Mouse (Mus musculus) fat pad, adult 2 months (tissue): ENCODE measurements around the gene Umps.

ENCODE experiments used
- DNase-seq: peaks from one replicate; pipeline ENCODE4 v3.0.0-alpha.2; 2011; ENCODE audit warnings: low read depth, low spot score; ENCODE audit errors: extremely low read depth

Gene Umps

DNA sequence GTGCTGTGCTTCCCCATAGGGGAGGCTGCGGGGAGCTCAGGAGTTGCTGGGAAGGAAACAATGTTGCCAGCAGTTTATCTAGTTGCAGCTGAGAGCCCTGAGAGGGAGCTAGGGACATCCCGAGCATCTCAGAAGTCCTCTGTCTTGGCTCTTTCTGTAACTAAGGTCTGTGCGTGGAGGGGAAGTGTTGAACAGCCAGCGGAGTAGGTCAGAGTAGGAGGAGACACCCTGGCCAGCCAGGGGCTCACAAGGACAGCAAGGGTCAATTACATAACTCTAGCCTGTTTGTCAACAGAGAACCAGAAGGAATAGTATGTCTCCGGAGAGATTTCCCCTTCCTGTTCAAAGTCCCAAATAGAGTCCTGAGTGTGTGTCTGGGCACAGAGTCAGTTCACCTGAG is 34.7 kb downstream of the Umps start:
- DNase-seq: no peak

DNA sequence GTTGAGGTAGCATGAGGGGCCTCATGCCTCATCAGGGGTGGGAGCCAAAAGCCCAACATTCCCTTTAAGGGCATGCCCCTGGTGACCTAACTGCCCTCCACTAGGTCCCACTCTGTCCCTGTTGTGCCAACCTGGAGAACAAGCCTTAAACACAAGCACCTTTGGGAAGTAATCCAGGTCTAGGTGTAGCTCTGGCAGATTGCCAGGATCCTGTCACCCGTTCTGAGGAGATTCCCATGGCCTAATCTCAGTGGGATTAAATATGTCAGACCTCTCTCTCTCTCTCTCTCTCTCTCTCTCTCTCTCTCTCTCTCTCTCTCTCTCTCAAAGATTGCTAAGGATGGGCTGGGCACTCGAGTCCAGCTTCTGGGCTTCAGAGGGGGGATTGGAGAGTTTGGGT is 35.2 kb downstream of the Umps start:
- DNase-seq: no peak

DNA sequence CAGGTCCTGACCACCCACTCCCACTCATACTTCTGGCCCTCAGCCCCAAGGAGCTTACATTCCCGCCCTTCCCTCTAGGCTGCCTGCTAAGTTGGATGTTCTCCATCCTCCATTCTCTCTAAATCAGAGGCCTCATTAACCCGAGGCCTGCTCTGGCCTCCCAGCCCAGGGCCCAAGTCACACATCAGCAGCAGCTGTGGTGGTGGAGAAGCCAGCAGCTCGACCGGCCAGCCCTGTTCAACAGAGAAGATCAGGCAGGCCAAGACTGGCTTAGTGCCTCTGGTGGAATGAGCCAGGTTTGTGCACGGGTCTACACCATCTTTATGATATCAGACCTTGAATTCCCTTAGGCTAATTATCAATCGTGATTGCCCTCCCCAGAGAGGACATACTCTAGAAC is 36.1 kb downstream of the Umps start:
- DNase-seq: no peak

DNA sequence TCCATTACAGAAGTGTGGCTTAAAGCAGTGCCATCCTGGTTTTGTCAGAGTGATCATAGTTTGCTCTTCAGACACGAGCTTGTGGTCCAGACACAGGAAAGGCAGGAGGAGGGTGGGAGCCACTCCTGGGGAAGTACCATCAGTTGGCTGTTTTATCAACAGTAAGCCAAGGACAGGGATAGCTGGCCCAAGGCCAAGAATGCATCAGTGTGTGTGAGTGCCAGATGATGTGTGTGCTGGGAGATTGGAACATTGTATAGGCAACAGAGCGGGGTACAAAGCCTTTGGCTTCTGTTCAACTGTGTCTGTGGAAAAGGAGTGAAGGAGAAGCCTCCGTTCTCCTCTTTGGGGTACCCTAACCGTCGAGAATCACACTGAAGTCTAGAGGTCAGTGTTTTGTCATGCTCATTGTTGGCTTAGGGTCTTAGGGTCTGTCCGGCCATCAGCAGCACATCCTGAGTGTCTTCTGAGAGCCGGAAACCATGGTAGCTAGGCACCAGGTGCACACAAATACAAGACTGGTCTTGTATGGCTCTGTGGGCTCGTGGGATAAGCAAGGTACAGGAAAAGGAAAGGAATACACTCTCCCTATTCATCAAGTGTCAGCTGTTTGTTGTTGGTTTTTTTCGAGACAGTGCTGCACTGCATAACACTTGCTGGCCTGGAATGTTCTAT is 37.9 kb downstream of the Umps start:
- no peak for DNase-seq

DNA sequence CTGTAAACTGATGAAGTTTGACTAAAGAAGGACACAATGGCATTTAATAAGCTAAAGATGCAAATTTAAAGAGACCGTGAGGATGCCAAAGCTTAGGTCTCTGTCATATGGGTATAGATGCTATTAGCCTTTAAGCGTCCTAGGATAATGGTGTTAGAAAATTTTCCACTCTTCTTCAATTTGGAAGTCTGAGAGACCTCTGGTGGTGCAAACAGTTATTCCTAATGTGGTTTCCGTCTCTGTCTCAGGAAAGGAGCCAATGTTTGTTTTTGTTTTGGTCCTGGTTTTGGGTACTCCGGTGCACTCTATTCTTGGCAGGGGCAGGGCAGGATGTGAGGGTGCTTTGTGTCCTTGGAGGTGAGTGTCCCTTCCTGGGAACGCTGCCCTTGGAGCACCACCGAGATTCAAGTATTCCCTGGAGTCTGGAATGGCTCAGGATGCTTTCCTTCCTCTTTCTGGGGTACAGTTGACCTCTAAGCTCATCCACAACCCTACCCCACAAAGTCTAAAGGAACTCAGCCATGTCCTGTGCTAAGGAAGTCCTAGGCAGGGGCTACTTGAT is 39.5 kb downstream of the Umps start:
- DNase-seq: no peak

DNA sequence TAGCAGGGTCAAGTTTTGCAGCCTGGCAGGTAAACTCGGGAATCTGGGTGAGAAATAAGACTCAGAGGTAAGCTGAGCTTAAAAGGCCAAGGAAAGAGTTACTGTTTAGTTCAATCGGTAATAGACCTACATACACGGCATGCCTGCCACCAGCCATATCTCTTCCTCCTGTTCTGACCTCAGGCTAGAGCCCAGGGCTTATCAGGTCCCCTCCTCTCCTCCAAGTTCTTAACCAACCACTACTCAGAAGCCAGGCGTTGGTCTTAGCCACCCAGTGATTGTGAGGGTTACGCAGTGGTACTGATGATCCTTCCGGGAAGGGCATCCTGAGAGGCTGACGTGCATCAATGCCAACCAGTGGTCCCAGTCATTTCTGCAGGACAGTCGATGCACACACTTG is 43.1 kb downstream of the Umps start:
- DNase-seq: no peak

DNA sequence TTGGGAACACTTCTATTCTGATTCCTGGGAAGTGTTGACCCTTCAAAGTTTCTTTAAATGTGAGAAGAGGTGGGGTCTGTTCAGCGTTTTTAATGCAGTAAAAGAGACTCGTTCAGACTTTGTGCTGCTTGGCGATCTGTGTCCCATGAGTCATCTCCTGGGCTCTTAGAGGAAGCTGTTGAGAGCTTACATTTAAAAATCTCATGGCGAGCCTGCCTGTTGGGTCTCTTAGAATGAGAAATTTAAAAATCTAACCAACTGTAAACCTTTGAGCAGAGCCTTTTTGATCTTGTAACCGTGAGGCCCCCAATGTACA is 43.9 kb downstream of the Umps start:
- no peak for DNase-seq

DNA sequence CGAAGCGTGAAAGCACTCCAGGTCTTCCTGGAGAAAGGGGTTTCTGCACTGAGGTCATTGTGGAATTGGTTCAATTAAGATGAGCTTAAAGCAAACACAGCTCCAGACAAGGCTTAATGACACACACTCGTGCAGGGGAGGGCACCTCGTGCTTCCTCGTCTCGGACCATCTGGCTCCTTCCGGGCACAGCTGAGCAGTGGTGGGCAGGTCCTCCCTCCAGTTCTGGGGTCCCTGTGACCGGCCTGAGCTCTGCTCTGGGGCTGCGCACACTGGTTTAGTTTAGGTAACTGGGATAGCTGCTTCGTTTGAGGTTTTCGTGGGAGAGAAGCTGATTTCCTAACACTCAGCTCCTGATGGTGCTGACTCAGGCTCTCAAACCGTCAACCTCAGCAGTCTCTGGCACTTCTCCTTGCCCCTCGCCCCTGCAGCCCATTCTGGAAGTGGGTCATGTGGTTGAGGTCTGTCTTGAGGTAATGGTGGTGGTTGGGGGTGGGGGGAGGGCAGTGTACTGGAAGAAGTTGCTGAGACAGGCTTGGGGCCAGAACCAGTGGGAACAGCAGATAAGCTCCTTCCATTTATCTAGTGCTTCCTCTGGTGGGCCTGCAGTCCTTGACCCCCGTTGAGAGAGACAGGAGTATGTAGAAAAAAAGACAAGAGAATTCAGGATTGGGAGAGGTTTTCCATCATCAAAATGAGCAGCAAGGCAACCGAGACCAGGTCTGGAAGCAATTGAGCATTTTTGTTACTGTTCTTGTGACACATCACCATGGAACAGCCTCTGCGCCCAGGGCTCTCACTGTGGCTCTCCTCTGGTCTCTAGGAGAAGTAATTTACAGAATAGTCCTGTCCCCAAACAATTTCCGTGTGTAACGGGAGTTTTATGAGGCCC is 44.5 kb downstream of the Umps start:
- no peak for DNase-seq

DNA sequence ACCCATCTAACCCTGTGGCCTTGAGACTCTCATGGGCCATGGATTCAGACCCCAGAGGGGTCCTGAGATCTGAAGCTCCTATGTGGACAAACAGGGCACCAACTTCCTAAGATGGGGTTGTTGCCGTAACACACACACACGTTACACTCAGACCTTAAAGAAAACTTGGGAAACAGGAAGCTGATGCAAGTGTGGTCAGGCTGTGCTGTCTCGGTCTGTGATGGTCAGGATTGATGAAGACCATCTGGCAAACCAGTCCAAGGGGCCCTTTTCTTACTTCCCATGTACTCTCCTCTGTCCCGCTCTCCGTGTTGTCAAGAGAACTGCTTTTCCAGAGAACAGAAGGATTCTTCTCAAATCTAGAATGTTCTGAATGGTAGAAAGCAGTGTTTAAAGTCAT is 45.3 kb downstream of the Umps start:
- no peak for DNase-seq

DNA sequence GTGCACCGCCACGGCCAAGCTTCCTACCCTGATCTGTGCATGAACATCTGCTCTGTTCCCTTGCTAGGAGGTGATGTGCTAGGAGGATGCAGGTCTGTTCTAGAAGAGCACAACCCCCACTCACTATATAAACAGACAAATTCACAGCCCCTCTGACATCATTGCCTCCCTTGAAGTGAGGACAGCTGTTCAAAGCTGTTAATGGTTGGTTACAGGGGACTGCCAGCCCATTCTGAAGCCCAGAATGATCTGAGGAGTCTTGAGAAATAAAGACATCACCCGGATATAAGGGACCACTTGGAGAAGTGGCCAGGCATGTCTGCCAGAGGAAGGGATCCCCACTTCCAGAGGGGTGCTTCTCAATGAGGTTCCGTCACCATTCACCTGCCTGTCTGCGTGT is 48.9 kb downstream of the Umps start:
- no peak for DNase-seq

DNA sequence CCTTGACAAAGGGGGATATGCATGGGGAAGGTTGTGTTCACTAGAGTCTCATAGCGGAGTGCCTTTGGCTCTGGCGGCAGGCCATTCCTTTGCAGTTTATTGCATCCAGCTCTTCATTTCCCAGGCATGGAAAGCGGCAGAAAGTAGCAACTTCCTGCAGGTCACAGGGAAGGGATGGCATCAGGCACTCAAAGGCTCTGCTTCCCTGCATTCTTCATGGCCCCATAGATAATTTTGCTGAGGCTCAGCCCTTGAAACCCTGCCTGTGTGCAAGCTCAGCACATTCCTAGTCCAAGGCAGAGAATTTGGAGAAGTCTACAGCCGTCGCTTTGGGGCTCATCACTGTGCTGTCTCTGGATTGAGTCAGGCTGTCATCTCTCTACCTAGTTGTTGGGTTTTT is 49.4 kb downstream of the Umps start:
- no peak for DNase-seq

DNA sequence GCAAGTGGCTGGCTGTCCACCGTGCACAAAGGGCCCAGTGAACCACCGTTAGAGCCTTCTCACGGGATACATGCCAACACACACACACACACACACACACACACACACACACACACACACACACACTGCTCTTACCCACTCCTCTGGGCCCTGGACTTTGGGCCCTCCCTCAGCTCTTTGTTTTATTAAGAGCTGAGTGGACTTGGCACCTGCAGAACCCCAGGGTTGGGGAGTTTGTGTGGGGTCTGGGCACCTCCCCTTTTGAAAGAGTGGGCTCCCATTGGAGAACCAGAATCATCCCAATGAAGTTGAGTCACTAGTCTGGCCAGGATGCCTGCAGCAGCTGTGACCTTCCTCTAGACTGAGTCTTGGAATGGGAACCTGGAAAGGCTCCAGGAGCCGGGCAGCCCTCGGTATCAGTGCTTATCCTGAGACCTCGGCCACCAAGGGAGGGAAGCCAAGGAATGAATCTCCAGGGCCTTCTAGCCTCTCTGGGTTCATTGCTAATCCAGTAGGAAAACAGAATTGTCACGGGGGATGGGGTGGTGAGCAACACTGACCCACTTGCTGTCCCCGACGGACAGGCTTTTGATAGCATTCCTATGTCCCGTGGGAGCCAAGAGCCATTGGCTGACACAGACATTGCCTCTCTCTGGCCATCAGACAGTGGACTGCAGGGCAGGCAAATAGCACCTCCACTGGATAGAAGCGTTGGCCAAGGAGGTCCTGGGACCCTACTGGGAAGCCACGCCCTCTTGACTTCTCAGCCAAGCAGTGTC is 50.2 kb downstream of the Umps start:
- no peak for DNase-seq

DNA sequence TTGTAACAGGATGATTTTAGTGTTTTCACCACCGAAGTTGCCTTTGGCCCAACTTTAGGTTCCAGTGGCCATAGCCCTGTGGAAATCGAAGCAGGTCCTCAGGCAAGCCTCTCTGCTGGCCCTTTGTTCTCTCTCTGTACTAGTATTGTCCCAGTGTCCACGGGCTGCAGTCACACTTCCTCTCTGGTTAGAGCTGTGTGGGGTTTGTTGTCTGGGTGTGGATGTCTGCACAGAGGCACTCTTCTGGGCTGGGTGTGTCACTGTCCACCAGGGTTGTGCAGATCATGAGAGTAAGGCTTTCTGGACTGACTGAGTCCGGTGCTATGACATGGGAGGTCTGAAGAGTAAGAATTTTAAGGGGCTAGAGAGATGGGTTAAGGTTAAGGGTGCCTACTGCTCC is 51.8 kb downstream of the Umps start:
- no peak for DNase-seq

DNA sequence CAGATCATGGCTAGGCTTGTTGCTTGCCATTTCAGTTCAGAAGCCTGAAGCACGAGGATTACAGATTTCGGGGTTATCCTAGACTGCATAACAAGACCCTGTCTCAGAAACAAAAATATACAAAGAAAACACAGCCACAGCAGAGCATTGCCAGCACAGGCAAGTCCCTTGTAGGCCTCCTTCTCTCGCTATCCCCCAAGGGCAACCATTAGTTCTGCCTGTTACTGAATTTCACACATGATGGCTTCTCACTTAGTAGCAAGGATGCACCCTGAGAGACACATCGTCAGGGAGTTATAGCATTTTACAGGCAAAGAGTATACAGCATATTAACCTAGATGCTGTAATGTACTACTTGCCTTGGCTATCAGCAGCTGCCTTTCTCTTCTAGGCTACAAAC is 58.6 kb downstream of the Umps start:
- DNase-seq: no peak
